Mouse (Mus musculus) ES-Bruce4 (cell line): Measurements from ENCODE around the gene Lysmd1. TPM values are rescaled to one million over a fixed set of nuclear protein-coding genes. Genes with fewer than 3 reads are reported as not detected.
"Not testable (repeated sequence)": the region's sequence is repeated elsewhere in the genome, so short reads cannot be mapped to it uniquely, and the experiment has no call there.

Source experiments
- H3K27ac ChIP-seq: 2 replicates; pipeline ENCODE4 v1.5.1; 2012; ENCODE audit warnings: low read length, inconsistent platforms; ENCODE audit not compliant: insufficient read depth
- H3K27me3 ChIP-seq: 2 replicates; pipeline ENCODE4 v1.6.1; 2012; ENCODE audit warnings: mild to moderate bottlenecking, low read length, inconsistent platforms; ENCODE audit not compliant: control insufficient read depth, poor library complexity, insufficient read depth, severe bottlenecking
- H3K36me3 ChIP-seq: 2 replicates; pipeline ENCODE4 v1.6.1; 2012; ENCODE audit warnings: inconsistent platforms, mild to moderate bottlenecking, low read length, moderate library complexity; ENCODE audit not compliant: control insufficient read depth, poor library complexity, insufficient read depth, severe bottlenecking
- H3K4me1 ChIP-seq: one replicate; pipeline ENCODE4 v1.8.1; 2011; ENCODE audit warnings: low read length; ENCODE audit not compliant: control insufficient read depth, insufficient read depth
- H3K4me3 ChIP-seq: 2 replicates; pipeline ENCODE4 v1.5.1; 2011; ENCODE audit warnings: low read depth, mild to moderate bottlenecking, low read length
- H3K9ac ChIP-seq: 2 replicates; pipeline ENCODE4 v1.6.1; 2012; ENCODE audit warnings: low read depth, mild to moderate bottlenecking, inconsistent platforms; ENCODE audit not compliant: poor library complexity, severe bottlenecking
- H3K9me3 ChIP-seq: replicated peaks from 2 replicates; pipeline ENCODE4 v1.6.1; 2012; ENCODE audit warnings: mild to moderate bottlenecking, low read length, inconsistent platforms; ENCODE audit not compliant: control insufficient read depth, poor library complexity, insufficient read depth, severe bottlenecking
- CTCF ChIP-seq: IDR thresholded peaks from one replicate; pipeline ENCODE4 v1.8.1; 2011; ENCODE audit warnings: low read depth, low read length
- EP300 ChIP-seq: IDR thresholded peaks from 2 replicates; pipeline ENCODE4 v1.6.1; 2011; ENCODE audit warnings: low read depth, low read length; ENCODE audit not compliant: insufficient read depth
- POLR2A ChIP-seq: IDR thresholded peaks from one replicate; pipeline ENCODE4 v1.8.1; 2011; ENCODE audit warnings: low read length; ENCODE audit not compliant: insufficient read depth
- polyA plus RNA-seq: library from polyadenylated mRNA; stranded (reverse); fragments of >200 nt; gene quantifications from 2 replicates; pipeline ENCODE4 v1.2.4, GENCODE M21; 2011; ENCODE audit warnings: low read depth; ENCODE audit not compliant: missing spikeins, insufficient read depth, insufficient read length

Gene Lysmd1
- polyA plus RNA-seq, 1 experiment: 5.7 TPM

GRCm38 (mm10) chr3:95133176-95133575, 712 bp upstream of the Lysmd1 start:
- peak overlapping the region; percentile 93 for H3K4me3 ChIP-seq
- H3K9ac ChIP-seq: peak overlapping the region; percentile 69
- no peaks in the 10 kb centered on the region for H3K9me3 ChIP-seq
- peak overlapping the region; percentile 44; the same call in 1 of the 2 replicates for H3K27ac ChIP-seq
- no peaks in the 10 kb centered on the region for H3K27me3 ChIP-seq
- no peak for TF ChIP-seq CTCF
- H3K4me1 ChIP-seq: peaks cover 2% of the 10 kb centered on the region
- peaks cover 3% of the 10 kb centered on the region; the same call in 1 of the 2 replicates for H3K36me3 ChIP-seq

GRCm38 (mm10) chr3:95134133-95134532, 245 bp downstream of the Lysmd1 start:
- H3K4me1 ChIP-seq, H3K9ac ChIP-seq, H3K4me3 ChIP-seq, H3K27ac ChIP-seq, H3K9me3 ChIP-seq, H3K36me3 ChIP-seq, H3K27me3 ChIP-seq: not testable (repeated sequence)

DNA sequence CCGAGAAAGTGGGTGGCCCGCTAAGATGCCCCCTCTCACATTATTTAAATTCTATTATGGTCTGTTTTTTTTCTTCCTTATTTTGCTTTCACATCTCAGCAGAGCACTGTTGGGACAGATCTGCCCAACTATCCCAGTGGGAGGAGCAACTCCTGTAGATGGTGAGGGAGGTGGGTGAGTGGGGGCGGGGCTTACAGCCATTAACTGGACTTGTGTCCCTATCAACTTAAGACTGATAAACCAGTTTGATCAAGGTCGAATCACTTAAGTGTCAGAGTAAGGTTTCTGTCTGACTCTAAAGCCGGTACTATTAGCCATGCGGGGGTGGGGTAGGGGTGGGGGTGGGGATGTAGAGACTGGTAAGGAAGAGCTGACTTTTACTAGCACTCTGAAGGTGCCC, 1.1 kb downstream of the Lysmd1 start:
- TF ChIP-seq POLR2A (no peak), EP300 (no peak), CTCF (no peak)
- Histone ChIP-seq H3K36me3 (no peaks in the 10 kb centered on the region; the same call in 1 of the 2 replicates), H3K27me3 (no peaks in the 10 kb centered on the region), H3K9me3 (no peaks in the 10 kb centered on the region), H3K27ac (no peak overlapping the region), H3K4me3 (0 out of 2 replicates have a peak overlapping the region, but pooled peaks have one; percentile 14), H3K4me1 (peaks cover 2% of the 10 kb centered on the region), H3K9ac (no peak overlapping the region)

- no peak overlapping the region for H3K4me3 ChIP-seq
- no peaks in the 10 kb centered on the region; the same call in 1 of the 2 replicates for H3K36me3 ChIP-seq
- H3K27me3 ChIP-seq: no peaks in the 10 kb centered on the region
- no peak overlapping the region for H3K27ac ChIP-seq
- H3K9ac ChIP-seq: no peak overlapping the region
- TF ChIP-seq CTCF: no peak
- TF ChIP-seq EP300: no peak
- TF ChIP-seq POLR2A: no peak
- H3K4me1 ChIP-seq: peaks cover 2% of the 10 kb centered on the region
- H3K9me3 ChIP-seq: no peaks in the 10 kb centered on the region
These were observed 1.7 kb downstream of the Lysmd1 start for GRCm38 (mm10) chr3:95135433-95136052.

GRCm38 (mm10) chr3:95136336-95136735, 2.4 kb downstream of the Lysmd1 start:
- H3K4me1 ChIP-seq: peaks cover 2% of the 10 kb centered on the region
- no peak overlapping the region for H3K4me3 ChIP-seq
- no peak overlapping the region for H3K9ac ChIP-seq
- H3K27me3 ChIP-seq: no peaks in the 10 kb centered on the region
- H3K36me3 ChIP-seq: no peaks in the 10 kb centered on the region; the same call in 1 of the 2 replicates
- no peak for TF ChIP-seq CTCF
- TF ChIP-seq EP300: no peak
- TF ChIP-seq POLR2A: no peak
- H3K9me3 ChIP-seq: no peaks in the 10 kb centered on the region
- H3K27ac ChIP-seq: no peak overlapping the region

DNA sequence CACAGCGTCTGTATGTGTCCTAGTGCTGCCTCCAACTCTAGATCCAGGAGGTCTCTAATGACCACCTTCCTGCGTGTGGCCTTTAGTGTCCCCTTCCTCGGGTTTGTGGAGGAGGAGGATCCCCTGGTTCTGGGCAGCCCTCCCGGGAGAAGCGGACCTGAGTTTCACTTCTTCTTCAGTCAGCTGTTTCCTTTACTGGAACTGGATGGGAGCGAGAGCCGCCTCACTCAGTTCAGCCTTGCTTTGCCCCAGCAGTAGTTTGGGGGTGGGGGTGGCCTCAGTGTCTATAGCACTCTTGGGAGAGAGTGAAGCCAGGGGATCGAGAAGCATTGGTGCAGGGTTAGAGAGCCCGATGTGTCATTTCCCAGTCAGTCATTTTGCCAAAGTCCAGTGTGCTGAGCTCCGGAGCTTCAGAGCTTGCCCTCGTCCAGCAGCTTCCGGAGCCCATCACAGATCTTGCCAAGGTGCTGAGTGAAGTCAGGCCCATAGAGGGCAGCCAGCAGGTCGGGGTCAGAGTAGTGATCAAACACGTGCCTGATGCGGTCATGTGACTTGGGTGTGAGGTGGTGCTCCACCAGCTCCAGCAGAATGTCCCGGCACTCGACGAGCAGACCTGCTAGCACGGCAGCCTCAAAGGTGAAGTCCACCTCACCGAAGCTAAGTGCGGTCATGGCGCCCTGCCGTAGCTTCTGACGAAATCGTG, 5.8 kb downstream of the Lysmd1 start:
- Histone ChIP-seq H3K4me3 (peak overlapping the region; percentile 32), H3K27me3 (no peaks in the 10 kb centered on the region), H3K9me3 (no peaks in the 10 kb centered on the region), H3K36me3 (no peaks in the 10 kb centered on the region), H3K27ac (no peak overlapping the region), H3K9ac (0 out of 2 replicates have a peak overlapping the region, but pooled peaks have one; percentile 2), H3K4me1 (peaks cover 2% of the 10 kb centered on the region)
- no peak for TF ChIP-seq CTCF
- no peak for TF ChIP-seq POLR2A
- no peak; the same call in 1 of the 2 replicates for TF ChIP-seq EP300
